Mouse (Mus musculus): ENCODE data around the gene Iqch. TPM values are rescaled to one million over a fixed set of nuclear protein-coding genes. Genes with fewer than 3 reads are reported as not detected.
A peak's percentile ranks its signal among the peaks of the same experiment; 100 is the strongest.

The Iqch gene
- total RNA-seq, 1 experiment from 2014 or later, result not detected

- peak; percentile 14; the same call in 1 of the 2 replicates for ATAC-seq (ENCODE audit: extremely low read depth, insufficient number of reproducible peaks, low FRiP score, poor library complexity, severe bottlenecking)
Measured at GRCm38 (mm10) chr9:63614018-63614985, 12.0 kb upstream of the Iqch start.

GRCm38 (mm10) chr9:63613569-63613968 is 11.3 kb upstream of the Iqch start:
- no peak for ATAC-seq (ENCODE audit: extremely low read depth, insufficient number of reproducible peaks, low FRiP score, poor library complexity, severe bottlenecking)

- no peak for ATAC-seq (ENCODE audit: extremely low read depth, insufficient number of reproducible peaks, low FRiP score, poor library complexity, severe bottlenecking)
Measured at GRCm38 (mm10) chr9:63612565-63613515, 10.5 kb upstream of the Iqch start.

GRCm38 (mm10) chr9:63611967-63612366 is 9.7 kb upstream of the Iqch start:
- 0 out of 2 replicates have a peak, but pooled peaks have one; percentile 16 for ATAC-seq (ENCODE audit: extremely low read depth, insufficient number of reproducible peaks, low FRiP score, poor library complexity, severe bottlenecking)

GRCm38 (mm10) chr9:63610841-63611366 is 8.6 kb upstream of the Iqch start:
- ATAC-seq (ENCODE audit: extremely low read depth, insufficient number of reproducible peaks, low FRiP score, poor library complexity, severe bottlenecking), result no peak

GRCm38 (mm10) chr9:63610231-63610630 is 7.9 kb upstream of the Iqch start:
- no peak for ATAC-seq (ENCODE audit: extremely low read depth, insufficient number of reproducible peaks, low FRiP score, poor library complexity, severe bottlenecking)

GRCm38 (mm10) chr9:63609776-63610175 is 7.5 kb upstream of the Iqch start:
- no peak for ATAC-seq (ENCODE audit: extremely low read depth, insufficient number of reproducible peaks, low FRiP score, poor library complexity, severe bottlenecking)

GRCm38 (mm10) chr9:63609246-63609645 is 7.0 kb upstream of the Iqch start:
- ATAC-seq (ENCODE audit: extremely low read depth, insufficient number of reproducible peaks, low FRiP score, poor library complexity, severe bottlenecking), result no peak

GRCm38 (mm10) chr9:63608006-63608405 is 5.7 kb upstream of the Iqch start:
- no peak for ATAC-seq (ENCODE audit: extremely low read depth, insufficient number of reproducible peaks, low FRiP score, poor library complexity, severe bottlenecking)

GRCm38 (mm10) chr9:63606594-63606993 is 4.3 kb upstream of the Iqch start:
- no peak for ATAC-seq (ENCODE audit: extremely low read depth, insufficient number of reproducible peaks, low FRiP score, poor library complexity, severe bottlenecking)

GRCm38 (mm10) chr9:63603849-63604248 is 1.6 kb upstream of the Iqch start:
- no peak for ATAC-seq (ENCODE audit: extremely low read depth, insufficient number of reproducible peaks, low FRiP score, poor library complexity, severe bottlenecking)

GRCm38 (mm10) chr9:63596660-63597059 is 5.6 kb downstream of the Iqch start:
- no peak for ATAC-seq (ENCODE audit: extremely low read depth, insufficient number of reproducible peaks, low FRiP score, poor library complexity, severe bottlenecking)

- no peak for ATAC-seq (ENCODE audit: extremely low read depth, insufficient number of reproducible peaks, low FRiP score, poor library complexity, severe bottlenecking)
Measured at GRCm38 (mm10) chr9:63595652-63596051, 6.6 kb downstream of the Iqch start.

- ATAC-seq (ENCODE audit: extremely low read depth, insufficient number of reproducible peaks, low FRiP score, poor library complexity, severe bottlenecking), result no peak
Measured at GRCm38 (mm10) chr9:63595032-63595431, 7.3 kb downstream of the Iqch start.

- ATAC-seq (ENCODE audit: extremely low read depth, insufficient number of reproducible peaks, low FRiP score, poor library complexity, severe bottlenecking), result no peak
Measured at GRCm38 (mm10) chr9:63591661-63592256, 10.5 kb downstream of the Iqch start.

GRCm38 (mm10) chr9:63590592-63590991 is 11.7 kb downstream of the Iqch start:
- ATAC-seq (ENCODE audit: extremely low read depth, insufficient number of reproducible peaks, low FRiP score, poor library complexity, severe bottlenecking), result no peak

GRCm38 (mm10) chr9:63589209-63589608 is 13.1 kb downstream of the Iqch start:
- no peak for ATAC-seq (ENCODE audit: extremely low read depth, insufficient number of reproducible peaks, low FRiP score, poor library complexity, severe bottlenecking)

- ATAC-seq (ENCODE audit: extremely low read depth, insufficient number of reproducible peaks, low FRiP score, poor library complexity, severe bottlenecking), result no peak
Measured at GRCm38 (mm10) chr9:63585251-63585650, 17.0 kb downstream of the Iqch start.

GRCm38 (mm10) chr9:63581778-63582177 is 20.5 kb downstream of the Iqch start:
- no peak for ATAC-seq (ENCODE audit: extremely low read depth, insufficient number of reproducible peaks, low FRiP score, poor library complexity, severe bottlenecking)
